Mouse (Mus musculus): ENCODE measurements around the gene Gm11565.

GRCm38 (mm10) chr11:99914451-99914850 is at the start of gene Gm11565:
- TF ChIP-seq POLR2A (IDR thresholded peaks at IDR 0.05; ENCODE audit: borderline replicate concordance, control insufficient read depth, low read depth, low read length) (no peak), CTCF (IDR thresholded peaks at IDR 0.05; ENCODE audit: control insufficient read depth, insufficient read depth, low read length) (no peak)

All from bone marrow, adult 2 months (tissue).